Mouse (Mus musculus) left cerebral cortex, postnatal 14 days (tissue): ENCODE data around the gene Cactin. TPM values are rescaled to one million over a fixed set of nuclear protein-coding genes. Genes with fewer than 3 reads are reported as not detected.

Source experiments
- DNase-seq, 2 experiments: peaks; one replicate each; pipeline ENCODE4 v3.0.0; 2021 to 2022; ENCODE audit warnings: low spot score in 2 of 2, mixed read lengths in 1 of 2
- intact Hi-C: fragments of 180-260 bp; cut with DNase I; formaldehyde crosslinking; loops from one replicate; pipeline ENCODE4 v1.15.1; 2025
- total RNA-seq, 2 experiments: library from RNA; stranded (reverse); gene quantifications; 2 replicates each; pipeline ENCODE4 v1.2.3; 2021

Cactin gene
- total RNA-seq, 2 experiments from 2014 or later = 25.1 to 27.2 TPM

DNA sequence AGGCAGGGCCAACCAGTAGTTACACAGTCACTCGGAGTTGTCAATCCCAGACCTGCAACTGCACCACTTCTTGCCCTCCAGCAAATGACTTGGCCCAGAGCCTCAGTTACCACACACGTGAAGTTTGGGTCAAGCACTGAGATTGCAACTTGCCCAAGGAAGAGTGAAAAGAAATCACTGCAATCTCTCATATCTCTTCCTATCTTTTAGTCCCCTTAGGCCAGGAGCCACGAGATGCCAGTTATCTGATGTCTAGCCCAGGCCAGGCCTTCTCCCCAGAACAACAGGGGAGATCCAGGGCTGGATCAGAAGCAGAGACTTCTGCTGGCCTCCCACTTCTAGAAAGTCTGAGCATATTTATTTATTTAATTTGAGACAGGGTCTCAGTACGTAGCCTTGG is 34.6 kb downstream of the Cactin start:
- intact Hi-C loops = no loop called here

DNA sequence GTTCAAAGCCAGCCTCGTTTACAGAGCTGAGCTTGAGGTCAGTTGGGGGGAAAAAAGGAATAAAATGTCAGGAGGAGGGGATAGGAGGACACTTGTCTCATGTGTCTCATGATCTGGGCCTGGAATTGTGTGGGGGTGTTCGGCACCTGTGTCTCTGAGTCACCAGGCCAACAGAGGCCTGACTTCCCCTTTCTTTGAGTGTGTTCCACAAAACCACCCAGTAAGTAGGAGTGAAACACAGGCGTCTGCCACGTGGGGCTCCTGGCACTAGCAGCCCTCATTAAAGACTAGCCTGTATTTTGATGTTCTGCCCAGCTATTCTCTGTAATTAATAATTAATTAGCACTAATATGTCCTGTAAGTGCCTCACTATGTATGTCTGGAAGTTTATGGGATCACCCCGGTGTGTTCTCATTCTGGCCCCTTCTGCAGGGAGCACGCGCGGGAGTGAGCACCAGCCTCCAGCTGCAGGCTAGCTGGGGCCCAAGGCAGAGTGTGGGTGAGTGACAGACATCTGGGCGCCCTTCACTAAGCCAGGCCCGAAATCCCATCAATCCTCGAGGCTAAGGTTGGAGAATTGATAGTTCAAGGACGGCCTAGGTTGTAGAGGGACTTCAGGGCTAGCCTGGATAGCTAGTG is 35.6 kb downstream of the Cactin start:
- intact Hi-C loops = no loop called here
- peak in 1 of 2 experiments; percentile 58 for DNase-seq

More for the DNA sequence above, 34.6 kb downstream of the Cactin start:
- no peak for DNase-seq

DNA sequence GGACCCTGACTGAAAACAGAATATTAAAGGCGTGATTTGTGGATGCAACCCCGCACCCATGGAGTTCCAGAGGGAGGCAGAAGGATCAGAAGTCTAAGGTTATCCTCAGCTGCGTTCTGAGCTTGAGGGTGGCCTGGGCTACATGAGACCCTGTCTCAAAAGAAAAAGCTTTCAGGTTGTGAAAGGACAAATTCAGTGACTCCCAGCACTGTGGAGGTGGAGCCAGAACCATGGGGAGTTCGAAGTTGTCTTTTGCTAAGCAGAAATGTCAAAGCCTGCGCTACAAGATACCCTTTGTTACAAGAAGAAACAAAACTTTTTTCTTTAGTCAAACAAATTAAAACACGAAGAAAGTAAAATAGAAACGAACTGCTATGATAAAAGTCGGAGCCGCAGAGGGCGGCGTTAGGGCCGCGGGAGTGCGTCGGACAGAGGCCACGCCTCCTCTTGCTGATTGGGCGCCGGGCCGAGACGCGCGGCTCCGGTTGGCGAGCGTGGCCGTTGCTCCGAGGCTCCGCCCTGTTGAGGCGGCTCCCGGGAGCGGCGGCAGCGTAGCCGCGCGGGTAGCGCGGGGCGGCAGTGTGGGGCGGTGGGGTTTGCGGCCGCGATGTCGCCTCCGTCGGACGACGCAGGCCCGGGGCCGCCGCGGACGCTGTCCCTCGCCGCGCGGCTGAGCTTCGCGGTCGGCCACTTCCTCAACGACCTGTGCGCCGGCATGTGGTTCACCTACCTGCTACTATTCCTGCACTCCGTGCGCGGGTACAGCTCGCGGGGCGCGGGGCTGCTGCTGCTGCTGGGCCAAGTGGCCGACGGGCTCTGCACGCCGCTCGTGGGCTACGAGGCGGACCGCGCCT is 36.3 kb downstream of the Cactin start, which contains the start of gene Mfsd12:
Gene Mfsd12 (plus strand): TSS at position 501 of the 854 bp plus-strand sequence.
- peak; percentile 91 to 94 for DNase-seq
- intact Hi-C loops = no loop called here

DNA sequence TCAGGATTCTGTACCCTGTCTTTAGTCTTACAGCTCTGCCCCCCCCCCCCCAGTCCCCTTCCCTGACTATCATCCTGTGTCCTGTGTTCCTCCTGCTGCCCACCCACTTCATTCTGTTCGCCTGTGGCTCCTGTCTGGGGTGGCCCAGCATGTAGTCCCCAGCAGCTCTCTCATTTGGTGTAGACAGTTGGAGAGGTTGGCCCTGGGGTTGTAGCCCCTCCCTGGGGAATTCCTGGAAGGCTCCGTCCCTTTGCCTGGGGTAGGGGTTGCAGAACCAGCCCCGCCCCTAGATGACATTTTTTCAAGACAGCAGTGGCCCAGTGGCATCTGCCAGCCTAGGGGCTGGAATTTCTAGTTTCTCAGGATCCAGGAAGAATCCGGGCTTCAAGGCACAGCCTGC is 37.3 kb downstream of the Cactin start:
- no peak for DNase-seq
- intact Hi-C loops = no loop called here

DNA sequence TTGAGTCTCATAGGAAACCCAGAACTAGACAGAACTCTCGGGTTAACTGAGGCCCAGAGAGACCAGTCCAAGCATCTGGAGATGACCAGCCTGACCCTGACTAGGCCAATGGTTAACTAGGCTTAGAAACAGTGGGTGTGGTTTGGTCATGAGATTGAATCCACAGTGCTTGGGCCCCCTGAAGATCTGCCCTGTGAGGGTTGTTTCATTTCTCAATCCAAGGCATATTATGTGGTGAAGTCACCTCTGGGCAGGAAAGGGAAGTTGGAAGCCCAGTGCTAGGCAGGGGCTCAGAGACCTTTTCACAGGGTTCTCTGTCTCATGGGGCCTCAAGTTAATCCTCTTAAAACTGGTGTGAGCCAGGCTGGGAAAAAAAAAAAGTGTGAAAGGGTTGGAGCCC is 37.9 kb downstream of the Cactin start:
- intact Hi-C loops = no loop called here

DNA sequence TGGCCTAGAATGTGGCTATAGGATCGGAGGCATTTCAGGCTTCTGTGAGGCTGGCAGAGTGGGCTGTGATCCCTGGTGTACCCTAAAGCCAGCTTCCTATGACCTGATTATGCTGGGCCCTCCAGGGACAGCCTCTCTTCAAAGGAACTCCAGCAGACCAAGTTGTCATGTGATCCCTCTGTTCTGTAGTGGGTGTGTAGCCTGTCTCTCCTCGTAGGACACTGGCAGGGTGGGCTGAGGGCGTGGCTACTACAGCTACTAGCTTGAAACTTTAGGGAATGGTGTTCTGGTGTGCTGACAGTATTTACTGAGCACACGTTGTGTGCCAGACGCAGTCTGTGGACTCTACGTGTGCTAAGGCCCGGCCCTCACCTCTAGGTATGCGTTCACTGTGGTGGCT is 39.8 kb downstream of the Cactin start:
- no peak for DNase-seq
- intact Hi-C loops = no loop called here

More for the DNA sequence above, 37.9 kb downstream of the Cactin start:
- DNase-seq = no peak

DNA sequence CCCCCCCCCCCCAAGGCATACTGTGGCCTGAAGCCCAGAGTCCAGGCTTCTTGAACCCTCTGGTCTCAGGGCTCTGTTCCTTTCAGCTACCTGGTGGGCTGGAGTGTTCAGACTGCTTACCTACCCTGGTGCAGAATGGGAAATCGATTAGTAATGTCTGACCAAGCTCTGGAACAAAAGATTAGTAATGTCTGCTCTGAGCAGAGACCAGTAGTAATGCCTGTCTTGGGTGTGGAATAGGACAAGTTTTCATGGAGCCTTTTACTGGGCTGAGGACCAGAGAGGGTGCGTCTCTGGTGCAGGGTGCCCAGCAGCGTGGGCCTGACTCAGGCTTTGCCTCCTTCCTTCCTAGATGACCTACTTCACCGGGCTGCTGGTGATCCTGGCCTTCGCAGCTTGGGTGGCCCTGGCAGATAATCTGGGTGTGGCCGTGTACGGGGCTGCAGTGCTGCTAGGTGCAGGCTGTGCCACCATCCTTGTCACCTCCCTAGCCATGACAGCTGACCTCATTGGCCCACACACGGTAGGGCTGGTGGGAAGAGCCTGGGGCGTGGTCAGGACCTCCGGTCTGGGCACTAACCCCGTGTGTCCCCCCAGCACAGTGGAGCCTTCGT is 41.5 kb downstream of the Cactin start:
- intact Hi-C loops = no loop called here
- DNase-seq = no peak

DNA sequence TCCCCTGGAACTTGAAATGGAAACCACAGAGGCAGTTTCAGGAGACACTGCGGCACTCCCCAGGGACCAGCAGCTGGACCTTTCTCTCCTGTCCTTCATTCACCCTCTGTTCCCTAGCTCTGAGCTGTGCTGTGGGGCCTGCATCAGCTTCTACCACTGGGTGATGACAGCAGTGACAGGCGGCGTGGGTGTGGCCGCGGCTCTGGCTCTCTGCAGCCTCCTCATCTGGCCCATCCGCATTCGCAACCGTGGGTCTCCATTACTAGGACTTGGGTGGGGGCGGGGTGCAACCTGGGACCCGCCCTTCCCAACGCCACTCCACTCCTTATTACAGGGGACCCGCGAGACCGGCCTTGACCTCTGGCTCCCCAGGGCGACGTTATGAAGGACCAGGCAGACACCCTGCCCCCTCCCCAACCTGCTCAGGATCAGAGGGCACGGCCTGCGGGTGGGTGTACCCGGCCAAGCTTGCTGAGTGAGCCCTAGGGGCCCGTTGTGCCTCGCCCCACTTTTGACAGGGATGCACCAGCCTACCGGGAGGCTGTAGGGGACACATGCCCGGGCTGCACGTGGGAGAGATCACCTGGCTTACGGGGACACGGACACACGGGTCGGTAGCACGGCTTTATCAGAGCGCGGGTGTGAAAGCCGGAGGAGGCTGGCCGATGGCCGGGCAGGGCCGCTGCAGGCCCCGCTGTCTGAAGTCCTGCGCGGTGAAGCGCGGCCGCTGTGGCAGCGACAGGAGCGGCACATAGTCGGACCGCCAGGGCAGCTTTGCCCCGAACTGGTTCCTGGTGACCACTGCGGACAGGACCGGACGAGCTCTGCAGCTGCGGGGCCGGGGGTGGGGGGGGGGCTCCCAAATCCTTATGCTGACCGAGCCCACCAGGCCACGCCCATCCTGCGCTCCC is 42.8 kb downstream of the Cactin start:
- intact Hi-C loops = no loop called here
- no peak for DNase-seq

DNA sequence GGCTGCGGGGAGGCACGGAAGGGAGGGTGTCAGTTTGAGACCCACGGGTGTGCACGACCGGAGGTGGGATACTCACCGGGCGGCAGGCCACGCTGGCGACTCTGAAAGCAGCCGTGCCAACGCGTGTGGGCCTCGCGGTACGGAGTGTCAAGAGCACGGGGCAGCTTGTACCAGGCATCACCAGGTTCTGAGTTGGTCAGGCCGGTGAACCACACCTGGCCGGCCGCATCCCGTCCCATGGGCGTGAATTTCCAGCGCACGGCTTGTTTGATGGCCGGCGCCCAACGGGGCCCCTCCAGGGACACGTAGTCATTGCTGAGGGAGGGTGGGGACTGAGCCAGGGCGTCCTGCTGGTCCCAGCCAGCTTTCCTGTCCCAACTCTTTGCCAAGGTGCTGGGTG is 43.8 kb downstream of the Cactin start:
- no peak for DNase-seq
- intact Hi-C loops = no loop called here

DNA sequence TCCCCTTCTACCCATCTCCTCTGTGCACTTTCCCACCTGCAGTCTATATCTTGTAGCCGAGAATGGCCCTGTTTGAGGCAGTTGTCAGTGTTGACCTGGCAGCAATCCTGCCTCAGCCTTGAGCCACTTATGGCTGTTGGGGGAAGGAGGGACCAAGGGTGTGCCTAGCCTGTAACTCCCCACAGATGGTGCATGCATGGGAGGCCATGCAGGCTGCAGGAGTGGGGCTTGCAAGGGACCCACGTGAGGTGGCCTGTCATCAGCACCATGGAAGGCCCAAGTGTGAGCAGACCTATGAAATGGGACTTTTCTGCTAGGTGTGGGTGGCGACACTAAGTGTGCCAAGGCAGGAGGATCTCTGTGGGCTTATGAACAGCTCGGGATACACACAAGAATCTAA is 44.2 kb downstream of the Cactin start:
- DNase-seq = no peak
- intact Hi-C loops = no loop called here

DNA sequence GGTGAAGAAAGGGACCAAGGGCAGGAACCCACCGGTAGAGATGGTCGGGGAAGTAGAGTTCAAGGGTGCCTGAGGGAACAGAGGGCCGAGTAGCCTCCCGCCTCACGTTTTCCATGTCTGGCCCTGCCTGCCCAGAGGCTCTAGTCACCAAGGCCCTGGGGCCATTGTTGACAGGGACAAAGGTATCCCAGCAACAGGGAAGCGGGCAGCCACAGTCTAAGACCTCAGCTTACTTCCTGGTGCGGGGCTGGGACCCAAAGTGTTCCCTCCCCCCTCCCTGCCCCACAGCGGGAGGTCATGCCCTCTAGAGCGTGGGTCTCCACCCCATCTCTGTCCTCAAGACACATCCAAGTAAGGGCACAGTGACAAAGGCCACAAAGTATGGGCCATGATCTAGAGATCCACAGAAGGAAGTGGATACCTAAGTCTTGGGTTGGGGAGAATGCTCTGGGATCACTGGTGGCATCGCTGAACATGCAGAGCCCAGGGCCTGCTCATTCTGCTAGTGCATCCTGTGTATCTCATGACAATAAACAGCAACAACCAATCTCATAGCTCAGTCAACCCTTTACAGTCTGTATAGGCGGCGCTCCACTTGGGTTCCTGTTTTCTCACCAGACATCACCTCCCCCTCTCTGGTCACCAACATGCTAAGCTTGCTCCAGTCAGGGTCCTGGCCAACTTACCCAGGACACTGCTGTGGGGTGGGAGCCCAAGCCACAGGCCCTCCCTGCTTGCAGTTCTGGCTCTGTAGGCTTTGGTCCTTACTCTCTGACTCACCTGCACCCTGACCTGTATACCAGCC is 45.0 kb downstream of the Cactin start, which contains the start of gene 4930404N11Rik:
Gene 4930404N11Rik (minus strand): TSS at position 145 of the 805 bp plus-strand sequence.
- intact Hi-C loops = no loop called here
- DNase-seq = no peak

DNA sequence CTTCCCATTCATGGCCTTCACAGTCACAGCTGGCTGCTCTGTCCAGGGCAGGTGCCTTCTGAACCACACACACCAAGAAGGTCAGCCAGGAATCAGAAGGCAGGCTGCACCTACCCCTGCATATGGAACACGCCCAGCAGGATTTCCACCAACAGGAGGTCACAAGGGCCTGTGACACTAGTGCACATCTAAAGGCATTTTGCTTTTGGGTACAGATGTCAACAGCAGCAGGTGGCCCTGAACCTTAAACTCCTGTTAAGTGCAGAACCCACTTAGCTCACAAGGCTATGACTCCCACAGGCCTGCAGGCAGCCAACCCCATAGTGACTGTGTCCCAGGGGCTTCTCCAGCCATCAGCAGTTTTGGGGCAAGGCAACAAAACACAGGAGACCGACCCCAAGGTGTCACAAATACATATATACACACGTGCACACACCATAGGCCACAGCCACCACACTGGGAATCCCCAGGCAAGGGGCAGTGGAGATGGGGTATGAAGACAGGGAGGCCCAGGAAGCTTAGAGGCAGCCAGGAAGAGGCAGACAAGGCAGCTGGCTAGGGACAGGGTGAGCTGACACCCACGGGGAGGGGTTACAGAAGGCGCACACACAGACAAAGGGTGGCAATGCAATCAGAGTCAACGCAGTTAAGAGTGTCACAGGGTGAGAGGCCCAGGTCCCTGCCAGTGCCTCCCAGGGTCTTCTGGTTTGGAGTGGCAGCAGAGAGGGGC is 45.7 kb downstream of the Cactin start:
- intact Hi-C loops = no loop called here
- DNase-seq = no peak

DNA sequence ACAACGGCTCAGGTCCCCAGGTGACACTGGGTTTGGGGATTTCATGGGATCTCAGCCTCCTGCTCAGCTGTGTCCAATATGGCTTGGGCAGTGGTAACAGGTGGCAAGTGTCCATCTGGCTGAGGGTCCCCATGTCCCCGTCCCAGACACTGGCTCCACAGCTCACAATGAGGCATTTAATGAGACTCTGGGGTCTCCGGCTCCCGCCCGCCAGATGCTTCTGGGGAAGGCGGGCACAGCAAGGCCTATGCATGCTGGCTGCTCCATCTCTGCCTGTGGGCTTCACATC is 46.2 kb downstream of the Cactin start:
- DNase-seq = no peak
- intact Hi-C loops = no loop called here

DNA sequence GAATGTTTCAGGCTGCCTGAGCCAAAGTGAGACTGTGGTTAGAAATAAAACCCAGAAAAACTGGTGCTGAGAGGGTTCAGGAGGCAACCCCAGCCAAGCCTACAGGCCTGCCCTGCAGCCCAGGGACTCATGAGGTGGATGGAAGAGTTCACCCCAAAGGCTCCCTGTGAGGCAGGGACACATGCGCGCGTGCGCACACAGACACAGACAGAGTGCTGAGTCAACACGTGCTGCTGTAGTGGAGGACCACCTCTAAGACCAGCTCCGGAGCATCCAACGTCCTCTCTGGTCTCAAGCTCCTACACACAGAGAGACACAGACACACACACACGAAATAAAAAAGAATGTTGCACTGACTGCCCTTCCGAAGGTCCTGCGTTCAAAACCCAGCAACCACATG is 54.4 kb downstream of the Cactin start:
- no peak for DNase-seq
- intact Hi-C loops = no loop called here
